Mouse (Mus musculus): ENCODE results near the gene Gls.

DNA sequence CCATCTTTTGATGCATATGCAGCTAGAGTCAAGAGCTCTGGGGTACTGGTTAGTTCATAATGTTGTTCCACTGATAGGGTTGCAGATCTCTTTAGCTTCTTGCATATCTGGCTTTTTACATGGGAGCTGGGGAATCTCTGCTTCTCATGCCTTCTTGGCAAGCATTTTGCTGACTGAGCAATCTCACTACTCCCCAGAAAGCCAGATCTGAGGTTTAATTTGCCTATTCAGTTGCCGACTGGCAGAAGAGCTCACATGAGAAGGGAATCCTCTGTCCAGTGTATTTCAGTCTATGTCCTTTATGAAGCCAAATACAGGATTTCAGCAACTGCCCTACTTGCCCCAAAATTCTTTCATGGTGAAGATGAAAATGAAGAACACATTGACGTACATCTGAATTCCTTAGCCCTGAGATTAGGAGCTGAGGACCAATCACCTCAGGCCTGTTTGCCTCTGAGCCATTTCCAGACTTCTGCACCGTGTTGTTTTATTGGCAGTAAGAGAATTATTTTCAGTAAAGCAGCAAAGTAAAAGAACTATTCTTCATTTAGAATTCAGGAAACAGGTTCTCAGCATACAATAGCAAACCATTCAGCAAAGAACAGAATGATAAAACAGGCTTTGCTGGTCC, 33.0 kb upstream of the Gls start:
- TF ChIP-seq GATA1 (IDR thresholded peaks at IDR 0.05; ENCODE audit: borderline replicate concordance, low read length): no peak
- TF ChIP-seq CTCF (IDR thresholded peaks at IDR 0.05; ENCODE audit: low read depth, low read length): no peak

Data from G1E (cell line).